In the genomic region with DNA sequence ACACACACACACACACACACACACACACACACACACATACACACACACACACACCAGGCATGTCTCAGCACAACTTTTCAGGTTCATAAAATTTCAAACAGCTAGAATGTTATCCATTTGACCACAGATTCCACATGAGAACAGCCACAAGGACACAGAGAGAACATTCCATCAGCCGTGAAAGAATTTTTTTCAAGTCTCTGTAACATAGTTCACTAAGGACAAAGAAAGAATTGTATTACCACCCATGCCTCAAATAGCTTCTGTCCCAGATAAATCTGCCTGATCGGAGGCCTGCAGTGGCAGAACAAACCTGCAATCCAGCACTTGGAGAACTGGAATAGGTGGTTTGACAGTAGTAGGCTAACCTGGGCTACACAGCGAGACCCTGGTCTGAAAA, we compare ENCODE assay signal across 17 mouse cellular contexts. TPM values are rescaled to one million over a fixed set of nuclear protein-coding genes. Genes with fewer than 3 reads are reported as not detected.
DNase-seq lines count a peak whose midpoint lies in the region; ATAC-seq and TF ChIP-seq lines count a peak whose summit lies in the region.
"Had no signal": no experiment of that assay in that cellular context is flagged by ENCODE, and none has a peak within 500 bp of the region (broad histone marks: within the 10 kb centered on the region; RNA-seq: fewer than 3 reads in every experiment).

No protein-coding gene starts in this region.

- no peak overlapping the region for H3K4me3 ChIP-seq in heart, embryonic 12.5 days
- H3K4me3 ChIP-seq in lung, embryonic 14.5 days (ENCODE audit: low read depth, low read length), result no peak overlapping the region
- no peak overlapping the region for H3K4me3 ChIP-seq in lung, adult 2 months (replicated peaks; ENCODE audit: extremely low read depth, low read depth, low read length)
- H3K4me3 ChIP-seq: embryonic facial prominence, embryonic 12.5 days; heart, embryonic 10.5 days; hindbrain, embryonic 13.5 days; neural tube, embryonic 12.5 days; stomach, embryonic 15.5 days had no signal

- no peaks in the 10 kb centered on the region for H3K27me3 ChIP-seq in heart, embryonic 12.5 days (replicated peaks)
- H3K27me3 ChIP-seq in lung, embryonic 14.5 days (ENCODE audit: insufficient read depth, low read length), result no peaks in the 10 kb centered on the region
- H3K27me3 ChIP-seq in Patski, result no peaks in the 10 kb centered on the region
- H3K27me3 ChIP-seq: neural tube, embryonic 12.5 days; stomach, embryonic 15.5 days had no signal

- peaks cover 40% of the 10 kb centered on the region for H3K4me1 ChIP-seq in heart, embryonic 12.5 days (replicated peaks)
- peaks cover 21% of the 10 kb centered on the region for H3K4me1 ChIP-seq in lung, embryonic 14.5 days (ENCODE audit: insufficient read depth)
- H3K4me1 ChIP-seq in lung, adult 2 months (ENCODE audit: control insufficient read depth, insufficient read depth, low read length), result peaks cover 9% of the 10 kb centered on the region

- no peak overlapping the region for H3K4me2 ChIP-seq in heart, embryonic 12.5 days
- no peak overlapping the region for H3K4me2 ChIP-seq in lung, embryonic 14.5 days
- H3K4me2 ChIP-seq: embryonic facial prominence, embryonic 12.5 days; hindbrain, embryonic 13.5 days; neural tube, embryonic 12.5 days; stomach, embryonic 15.5 days had no signal

- CTCF ChIA-PET in Patski (lab: Charles Lee), result no interaction called here

- peak overlapping the region; percentile 67 for H3K27ac ChIP-seq in heart, embryonic 12.5 days (ENCODE audit: poor library complexity, severe bottlenecking)
- peak overlapping the region; percentile 39 for H3K27ac ChIP-seq in lung, embryonic 14.5 days (ENCODE audit: low read depth)
- H3K27ac ChIP-seq: embryonic facial prominence, embryonic 12.5 days; hindbrain, embryonic 13.5 days; neural tube, embryonic 12.5 days had no signal

- no peak for TF ChIP-seq POLR2A in lung, adult 2 months (IDR thresholded peaks at IDR 0.05; ENCODE audit: borderline replicate concordance, extremely low read depth, low read depth, low read length)

- TF ChIP-seq CTCF in lung, embryonic 14.5 days (IDR thresholded peaks at IDR 0.05; ENCODE audit: low read depth), result no peak
- TF ChIP-seq CTCF in lung, adult 2 months (IDR thresholded peaks at IDR 0.05; ENCODE audit: insufficient read depth, low read length), result no peak
- TF ChIP-seq CTCF in Patski (IDR thresholded peaks at IDR 0.05), result no peak

- no peak overlapping the region for H3K9ac ChIP-seq in heart, embryonic 12.5 days
- no peak overlapping the region for H3K9ac ChIP-seq in lung, embryonic 14.5 days
- H3K9ac ChIP-seq: embryonic facial prominence, embryonic 12.5 days; hindbrain, embryonic 13.5 days; neural tube, embryonic 12.5 days; stomach, embryonic 15.5 days had no signal

- no peak for DNase-seq in heart, adult 9 months (ENCODE audit: low spot score in 2 of 2)
- peak; percentile 51 for DNase-seq in kidney, adult 9 months
- DNase-seq in kidney, postnatal 25 days, result no peak
- no peak for DNase-seq in lung, embryonic 14.5 days
- DNase-seq in lung, adult 2 months, result no peak
- DNase-seq in Patski (ENCODE audit: low read depth, low spot score), result no peak
- DNase-seq in frontal cortex, postnatal 25 days (ENCODE audit: low spot score in 2 of 2), result no peak
- DNase-seq: cerebellum, adult 8-10 months; right cerebral cortex, postnatal 14 days had no signal

- WGBS in heart, embryonic 12.5 days, result 56% methylated on average over 3 of the region's 3 CpGs
- WGBS in lung, embryonic 14.5 days, result 65% methylated on average over 3 of the region's 3 CpGs
- WGBS in lung, adult 2 months, result 57% methylated on average over 3 of the region's 3 CpGs

- POLR2A ChIA-PET in Patski (lab: Charles Lee), result interaction anchor here (0.7 to 1.4 kb wide), 3 partner anchors 20 to 40 kb away, joined by 3 to 6 read pairs (median 5); a partner anchor contains a TSS

- H3K36me3 ChIP-seq in heart, embryonic 12.5 days, result peaks cover 9% of the 10 kb centered on the region
- no peaks in the 10 kb centered on the region for H3K36me3 ChIP-seq in lung, embryonic 14.5 days (ENCODE audit: insufficient read depth)
- H3K36me3 ChIP-seq: embryonic facial prominence, embryonic 12.5 days; hindbrain, embryonic 13.5 days; neural tube, embryonic 12.5 days; stomach, embryonic 15.5 days had no signal

- no peak for ATAC-seq in heart, embryonic 12.5 days (ENCODE audit: insufficient number of reproducible peaks, low FRiP score)
- ATAC-seq in lung, embryonic 14.5 days (ENCODE audit: insufficient read depth), result no peak
- peak; percentile 11 for ATAC-seq in Patski
- ATAC-seq: activated CD4-positive, CD25-positive, alpha-beta regulatory T cell, adult 4 months; forebrain, embryonic 16.5 days had no signal

- no peaks in the 10 kb centered on the region for H3K9me3 ChIP-seq in heart, embryonic 12.5 days (replicated peaks)
- H3K9me3 ChIP-seq in lung, embryonic 14.5 days (ENCODE audit: low read depth, low read length), result no peaks in the 10 kb centered on the region
- H3K9me3 ChIP-seq: embryonic facial prominence, embryonic 12.5 days; heart, embryonic 10.5 days; hindbrain, embryonic 13.5 days; neural tube, embryonic 12.5 days; stomach, embryonic 15.5 days had no signal

- in situ Hi-C loops in Patski (cut with MboI; ENCODE audit: low pct_unique_long_range_greater_than_20kb), result no loop called here

RNA-seq across cellular contexts. Expression of a gene that starts 21.2 kb away (rescaled TPM):
- polyA plus RNA-seq in heart, embryonic 12.5 days (2016; fragmentation: Nextera tagmentation; extraction: Ambion mirVana), result 20.2 and 23.5 TPM in 2 replicates
- polyA plus RNA-seq in lung, embryonic 14.5 days (2014; fragmentation: Nextera tagmentation; extraction: Ambion mirVana), result 12.8 and 12.9 TPM in 2 replicates
- 17.3 and 19.5 TPM in 2 replicates for polyA plus RNA-seq in lung, adult 2 months (2012; rRNA removed)
- polyA plus RNA-seq in Patski (2021), result 70.7 TPM

RNA-seq across cellular contexts. Expression of a gene that starts 40.0 kb away (rescaled TPM):
- 68.8 and 71.0 TPM in 2 replicates for polyA plus RNA-seq in heart, embryonic 12.5 days (2016; fragmentation: Nextera tagmentation; extraction: Ambion mirVana)
- polyA plus RNA-seq in lung, embryonic 14.5 days (2014; fragmentation: Nextera tagmentation; extraction: Ambion mirVana), result 119 and 131 TPM in 2 replicates
- 142 and 150 TPM in 2 replicates for polyA plus RNA-seq in lung, adult 2 months (2012; rRNA removed)
- polyA plus RNA-seq in Patski (2021), result 108 TPM
